Mouse (Mus musculus) hindbrain, embryonic 11.5 days (tissue): ENCODE results near the gene Epn2. TPM values are rescaled to one million over a fixed set of nuclear protein-coding genes. Genes with fewer than 3 reads are reported as not detected.

Experiments
- ATAC-seq: fragments of 200-750 bp; cut with Nextera tagmentation; 2 replicates; pipeline ENCODE4 v1.8.0; 2017; ENCODE audit warnings: mild to moderate bottlenecking, moderate TSS enrichment, moderate library complexity; ENCODE audit not compliant: low FRiP score
- DNase-seq: peaks from one replicate; pipeline ENCODE4 v3.0.0-alpha.2; 2015; ENCODE audit warnings: low spot score
- H3K27ac ChIP-seq: fragments of 300-500 bp; sonication (generic); 2 replicates; pipeline ENCODE4 v1.5.1; 2014; ENCODE audit warnings: mild to moderate bottlenecking, low read depth, low read length
- H3K27me3 ChIP-seq: fragments of 300-500 bp; sonication (generic); 2 replicates; pipeline ENCODE4 v1.6.1; 2014; ENCODE audit warnings: mild to moderate bottlenecking, low read length, moderate library complexity, mixed read lengths; ENCODE audit not compliant: control insufficient read depth, insufficient read depth
- H3K36me3 ChIP-seq: fragments of 300-500 bp; sonication (generic); 2 replicates; pipeline ENCODE4 v1.6.1; 2014; ENCODE audit warnings: mild to moderate bottlenecking, low read length, moderate library complexity, mixed read lengths; ENCODE audit not compliant: control insufficient read depth, insufficient read depth
- H3K4me1 ChIP-seq: fragments of 300-500 bp; sonication (generic); replicated peaks from 2 replicates; pipeline ENCODE4 v1.6.1; 2014; ENCODE audit warnings: low read length, mixed read lengths; ENCODE audit not compliant: control insufficient read depth, insufficient read depth
- H3K4me2 ChIP-seq: fragments of 300-500 bp; sonication (generic); replicated peaks from 2 replicates; pipeline ENCODE4 v1.6.1; 2014; ENCODE audit warnings: mild to moderate bottlenecking, low read depth, low read length
- H3K4me3 ChIP-seq: fragments of 300-500 bp; sonication (generic); 2 replicates; pipeline ENCODE4 v1.5.1; 2014; ENCODE audit warnings: low read depth, low read length
- H3K9ac ChIP-seq: fragments of 300-500 bp; sonication (generic); 2 replicates; pipeline ENCODE4 v1.6.1; 2014; ENCODE audit warnings: low read depth, low read length
- H3K9me3 ChIP-seq: fragments of 300-500 bp; sonication (generic); 2 replicates; pipeline ENCODE4 v1.6.1; 2016; ENCODE audit warnings: low read length; ENCODE audit not compliant: control insufficient read depth
- WGBS: fragments of 180-500 bp; shearing (Covaris S2); extraction: QIAGEN DNeasy Blood & Tissue Kit; methylation state at CpG from one replicate; pipeline ENCODE4 v1.1.7; 2014; 5-methylcytosine and 5-hydroxymethylcytosine counted together
- polyA plus RNA-seq: library from polyadenylated mRNA; unstranded; fragments of >200 nt; fragmentation: Nextera tagmentation; extraction: Ambion mirVana; gene quantifications from 2 replicates; pipeline ENCODE4 v1.2.1, GENCODE M21; 2014

Epn2 gene
- polyA plus RNA-seq, 1 experiment from 2014 or later, result 34.2 TPM

- 50% methylated on average over 2 of the region's 2 CpGs for WGBS
- Histone ChIP-seq H3K9ac (no peak overlapping the region), H3K4me2 (no peak overlapping the region), H3K4me3 (no peak overlapping the region), H3K27me3 (no peaks in the 10 kb centered on the region), H3K36me3 (peaks cover 10% of the 10 kb centered on the region; the same call in 1 of the 2 replicates), H3K27ac (no peak overlapping the region), H3K4me1 (peaks cover 6% of the 10 kb centered on the region; the same call in 1 of the 2 replicates), H3K9me3 (no peaks in the 10 kb centered on the region)
- ATAC-seq (no peak), DNase-seq (no peak)
These were observed 92.1 kb downstream of the Epn2 start for GRCm38 (mm10) chr11:61487401-61487800.

DNA sequence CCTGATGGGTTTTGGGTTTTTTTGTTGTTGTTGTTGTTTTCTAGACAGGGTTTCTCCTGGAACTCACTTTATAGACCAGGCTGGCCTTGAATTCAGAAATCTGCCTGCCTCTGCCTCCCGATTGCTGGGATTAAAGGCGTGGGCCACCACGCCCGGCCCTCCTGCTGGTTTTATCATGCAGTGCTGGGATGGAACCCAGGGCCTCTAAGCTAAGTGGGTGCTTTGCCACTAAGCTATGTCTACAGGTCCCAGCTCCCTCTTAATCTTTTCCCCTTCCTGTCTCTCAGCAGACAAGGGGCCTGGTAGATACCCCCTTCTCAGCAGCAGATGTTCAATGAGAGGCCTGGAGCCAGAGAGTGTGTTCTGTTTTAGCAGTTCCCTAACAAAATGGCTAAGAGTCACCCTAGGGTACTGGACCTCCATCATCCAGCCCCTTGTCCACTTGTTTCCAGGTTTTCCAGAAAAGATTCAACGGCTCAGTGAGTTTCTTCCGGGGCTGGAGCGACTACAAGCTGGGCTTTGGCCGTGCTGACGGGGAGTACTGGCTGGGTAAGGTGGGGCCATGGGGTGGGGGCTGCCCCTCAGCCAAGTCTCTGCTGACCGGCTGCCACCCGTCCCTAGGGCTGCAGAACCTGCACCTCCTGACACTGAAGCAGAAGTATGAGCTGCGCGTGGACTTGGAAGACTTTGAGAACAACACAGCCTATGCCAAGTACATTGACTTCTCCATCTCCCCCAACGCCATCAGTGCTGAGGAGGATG is 92.8 kb downstream of the Epn2 start:
- no peaks in the 10 kb centered on the region for H3K9me3 ChIP-seq
- peak overlapping the region; percentile 28 for H3K4me3 ChIP-seq
- H3K4me1 ChIP-seq, result peaks cover 6% of the 10 kb centered on the region; the same call in 1 of the 2 replicates
- peak overlapping the region; percentile 97; the same call in 1 of the 2 replicates for H3K27ac ChIP-seq
- ATAC-seq (no peak), DNase-seq (no peak)
- no peak overlapping the region for H3K9ac ChIP-seq
- peaks cover 10% of the 10 kb centered on the region; the same call in 1 of the 2 replicates for H3K36me3 ChIP-seq
- H3K4me2 ChIP-seq, result peak overlapping the region; percentile 46
- H3K27me3 ChIP-seq, result no peaks in the 10 kb centered on the region
- 90% methylated on average over 14 of the region's 14 CpGs for WGBS

GRCm38 (mm10) chr11:61485541-61486457 is 93.7 kb downstream of the Epn2 start:
- H3K27me3 ChIP-seq, result no peaks in the 10 kb centered on the region
- H3K36me3 ChIP-seq, result peaks cover 6% of the 10 kb centered on the region; the same call in 1 of the 2 replicates
- peaks cover 6% of the 10 kb centered on the region; the same call in 1 of the 2 replicates for H3K4me1 ChIP-seq
- peak overlapping the region; percentile 97 for H3K27ac ChIP-seq
- H3K4me2 ChIP-seq, result peak overlapping the region; percentile 46
- H3K9me3 ChIP-seq, result no peaks in the 10 kb centered on the region
- 52% methylated on average over 22 of the region's 22 CpGs for WGBS
- peak overlapping the region; percentile 63 for H3K9ac ChIP-seq
- ATAC-seq, result 0 out of 2 replicates have a peak, but pooled peaks have one; percentile 21
- peak; percentile 22 for DNase-seq
- H3K4me3 ChIP-seq, result peak overlapping the region; percentile 28

- H3K4me1 ChIP-seq, result peaks cover 6% of the 10 kb centered on the region; the same call in 1 of the 2 replicates
These were observed 94.6 kb downstream of the Epn2 start, which contains the start of gene Mfap4 for GRCm38 (mm10) chr11:61484613-61485540. Mfap4 (plus strand) TSS chr11:61485431.

GRCm38 (mm10) chr11:61484256-61484612 is 95.3 kb downstream of the Epn2 start:
- Histone ChIP-seq H3K4me1 (peaks cover 6% of the 10 kb centered on the region; the same call in 1 of the 2 replicates), H3K9me3 (no peaks in the 10 kb centered on the region), H3K27ac (peak overlapping the region; percentile 97), H3K4me2 (0 out of 2 replicates have a peak overlapping the region, but pooled peaks have one; percentile 46), H3K36me3 (no peaks in the 10 kb centered on the region), H3K9ac (peak overlapping the region; percentile 63), H3K4me3 (no peak overlapping the region), H3K27me3 (no peaks in the 10 kb centered on the region)
- ATAC-seq (peak; percentile 38; the same call in 1 of the 2 replicates), DNase-seq (no peak)
- 11% methylated on average over 10 of the region's 10 CpGs for WGBS

More at GRCm38 (mm10) chr11:61484613-61485540, 94.6 kb downstream of the Epn2 start, which contains the start of gene Mfap4:
- Histone ChIP-seq H3K36me3 (no peaks in the 10 kb centered on the region; the same call in 1 of the 2 replicates), H3K27ac (peak within 1 kb of the TSS; percentile 97), H3K9ac (peak within 1 kb of the TSS; percentile 63), H3K4me2 (peak within 1 kb of the TSS; percentile 46), H3K27me3 (no peaks in the 10 kb centered on the region), H3K9me3 (no peaks in the 10 kb centered on the region), H3K4me3 (peak within 1 kb of the TSS; percentile 28)
- ATAC-seq (peak; percentile 86), DNase-seq (peak; percentile 77)
- WGBS, result 2% methylated on average over 20 of the region's 20 CpGs

DNA sequence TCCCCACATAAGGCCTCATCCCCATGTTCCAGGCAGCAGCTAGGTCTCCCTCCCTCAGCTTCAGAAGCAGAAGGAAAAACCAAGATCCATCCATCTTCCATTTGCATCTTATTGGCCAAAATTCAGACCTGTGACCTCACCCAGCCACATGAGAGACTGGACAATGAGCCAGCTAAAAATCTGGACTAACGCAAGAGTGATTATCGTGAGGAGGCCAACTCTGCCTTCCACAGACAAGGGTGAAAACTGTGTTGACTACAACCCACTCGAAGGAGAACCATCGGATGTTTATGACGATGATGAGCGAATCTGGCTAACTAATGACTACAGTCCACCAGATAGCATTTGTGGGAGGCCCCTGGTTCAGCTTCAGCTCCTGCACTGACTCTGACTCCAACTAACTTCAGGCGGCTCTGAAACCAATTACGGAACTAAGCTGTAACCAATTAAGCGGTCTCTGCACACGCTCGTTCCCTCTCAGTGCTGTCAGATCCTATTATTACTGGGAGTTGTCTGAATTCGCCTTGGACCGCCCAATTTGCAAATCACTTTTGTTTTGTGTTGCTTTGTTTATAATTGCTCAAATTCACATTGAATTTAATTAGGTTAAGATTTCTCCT is 96.2 kb downstream of the Epn2 start:
- no peak for ATAC-seq
- Histone ChIP-seq H3K4me3 (no peak overlapping the region), H3K4me2 (no peak overlapping the region), H3K36me3 (no peaks in the 10 kb centered on the region), H3K4me1 (peaks cover 6% of the 10 kb centered on the region; the same call in 1 of the 2 replicates), H3K9ac (no peak overlapping the region), H3K27ac (peak overlapping the region; percentile 97; the same call in 1 of the 2 replicates), H3K27me3 (no peaks in the 10 kb centered on the region), H3K9me3 (no peaks in the 10 kb centered on the region)
- 72% methylated on average over 13 of the region's 13 CpGs for WGBS
- peak; percentile 34 for DNase-seq

GRCm38 (mm10) chr11:61481239-61482090 is 98.0 kb downstream of the Epn2 start:
- DNase-seq (no peak), ATAC-seq (no peak)
- no peak overlapping the region for H3K9ac ChIP-seq
- H3K4me2 ChIP-seq, result no peak overlapping the region
- H3K9me3 ChIP-seq, result no peaks in the 10 kb centered on the region
- H3K4me1 ChIP-seq, result peaks cover 13% of the 10 kb centered on the region; the same call in 1 of the 2 replicates
- 69% methylated on average over 9 of the region's 9 CpGs for WGBS
- no peak overlapping the region for H3K27ac ChIP-seq
- no peaks in the 10 kb centered on the region for H3K36me3 ChIP-seq
- no peak overlapping the region for H3K4me3 ChIP-seq
- H3K27me3 ChIP-seq, result no peaks in the 10 kb centered on the region
